Mouse (Mus musculus) liver, adult 10 weeks (tissue): ENCODE data around the gene Ccdc154. TPM values are rescaled to one million over a fixed set of nuclear protein-coding genes. Genes with fewer than 3 reads are reported as not detected.

Experiments used
- polyA plus RNA-seq: library from polyadenylated mRNA; stranded (reverse); fragments of 350-450 nt; fragmentation: Illumina TruSeq; extraction: RNeasy Lipid Tissue Mini Kit (QIAGEN cat#74804); gene quantifications from one replicate; pipeline ENCODE4 v1.2.3, GENCODE M21; 2014; ENCODE audit warnings: low read depth, low replicate concordance

The Ccdc154 gene
- polyA plus RNA-seq: not detected

GRCm38 (mm10) chr17:25162161-25162560 is at the start of gene Ccdc154:
Ccdc154 (plus strand) TSS chr17:25162461.

GRCm38 (mm10) chr17:25115664-25116432 is 46.4 kb upstream of the Ccdc154 start, which contains the start of gene Telo2:
Telo2 (minus strand) TSS chr17:25115967.

GRCm38 (mm10) chr17:25120406-25120805 is 41.9 kb upstream of the Ccdc154 start, which contains the start of gene Ptx4:
Ptx4 (plus strand) TSS chr17:25120760.

DNA sequence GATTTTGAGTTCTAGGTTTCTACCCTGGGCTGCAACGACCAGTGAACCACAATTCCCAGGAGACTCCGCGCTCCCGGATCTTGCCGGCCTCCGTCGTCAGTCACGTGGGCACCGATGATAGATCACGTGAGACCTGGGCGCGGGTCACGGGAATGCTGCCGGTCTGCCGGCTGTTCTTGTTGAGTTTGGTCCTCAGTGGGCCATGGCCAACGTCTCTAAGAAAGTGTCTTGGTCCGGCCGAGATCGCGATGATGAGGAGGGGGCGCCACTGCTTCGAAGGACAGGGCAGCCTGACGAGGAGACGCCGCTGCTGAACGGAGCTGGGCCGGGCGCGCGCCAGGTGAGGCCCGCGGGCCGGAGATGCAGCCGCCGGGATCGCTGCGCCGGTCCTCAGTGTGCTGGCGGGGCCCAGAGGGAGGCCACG is 29.0 kb upstream of the Ccdc154 start, which contains the start of gene Clcn7:
Gene Clcn7 (plus strand): TSS at position 117 of the 424 bp plus-strand sequence.

GRCm38 (mm10) chr17:25175411-25175810 is 13.2 kb downstream of the Ccdc154 start, which contains the start of gene Gm38655:
Gm38655 (minus strand) TSS chr17:25175471.

GRCm38 (mm10) chr17:25184129-25184691 is 21.9 kb downstream of the Ccdc154 start, which contains the start of gene BC003965:
BC003965 (plus strand) TSS chr17:25184554.

DNA sequence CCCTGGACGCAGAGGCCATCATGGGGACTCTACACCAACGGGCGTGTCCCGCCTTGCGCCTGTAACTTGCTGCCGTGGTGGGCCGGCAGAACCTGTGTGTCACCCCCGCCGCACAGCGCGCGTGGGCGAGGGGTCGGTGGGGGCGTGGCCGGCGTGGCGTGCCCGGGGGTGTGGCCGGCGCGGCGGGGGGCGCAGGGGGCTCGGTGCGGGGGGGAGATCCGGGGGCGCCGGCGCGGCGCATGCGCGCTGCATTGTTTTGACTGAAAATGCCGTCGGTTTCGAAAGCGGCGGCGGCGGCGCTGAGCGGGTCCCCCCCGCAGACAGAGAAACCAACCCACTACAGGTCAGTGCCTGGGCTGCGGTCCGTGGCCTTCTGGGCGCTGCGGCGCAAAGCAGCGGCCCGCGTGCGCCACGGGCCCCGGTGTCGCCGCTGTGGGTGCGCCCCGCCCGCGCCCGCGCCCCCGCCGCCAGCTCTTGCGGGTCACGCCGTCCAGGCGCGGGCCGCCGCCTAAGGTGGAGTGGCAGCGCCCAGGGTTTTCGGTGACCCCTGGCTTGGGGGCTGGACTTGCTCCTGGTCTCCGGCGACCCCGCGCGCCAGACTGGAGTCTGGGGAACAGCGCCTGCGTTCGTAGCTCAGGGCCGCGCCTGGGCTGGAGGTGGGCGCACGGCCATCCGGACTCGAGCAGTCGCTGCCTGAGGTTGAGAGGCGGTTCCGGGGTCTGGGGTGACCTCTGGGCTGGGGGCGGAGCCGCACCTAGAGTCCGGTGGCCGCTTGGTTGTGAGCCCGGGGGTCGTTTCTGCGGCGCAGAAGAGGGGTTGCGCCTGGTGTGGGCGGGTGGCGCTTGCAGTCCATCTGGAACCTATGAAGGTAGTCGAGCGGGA is 26.1 kb downstream of the Ccdc154 start, which contains the start of gene Unkl:
Gene Unkl (plus strand): TSS at position 248 of the 882 bp plus-strand sequence.

Other genes with a start within 250 kb of the Ccdc154 start
- gene Mapk8ip3, start 225.5 kb upstream of the Ccdc154 start, polyA plus RNA-seq: 2.4 TPM
- gene Jpt2, start 201.8 kb upstream of the Ccdc154 start, polyA plus RNA-seq: 34.7 TPM
- 3.8 TPM for gene Cramp1l, start 146.7 kb upstream of the Ccdc154 start, polyA plus RNA-seq
- gene Ift140, start 146.4 kb upstream of the Ccdc154 start, polyA plus RNA-seq: 1.5 TPM
- 4.9 TPM for gene Tmem204, start 78.9 kb upstream of the Ccdc154 start, polyA plus RNA-seq
- 0.85 TPM for gene Telo2, start 46.5 kb upstream of the Ccdc154 start, polyA plus RNA-seq
- not detected for gene Ptx4, start 41.7 kb upstream of the Ccdc154 start, polyA plus RNA-seq
- 4.5 TPM for gene Clcn7, start 29.1 kb upstream of the Ccdc154 start, polyA plus RNA-seq
- not detected for gene Gm38655, start 13.0 kb downstream of the Ccdc154 start, polyA plus RNA-seq
- 10.1 TPM for gene BC003965, start 22.1 kb downstream of the Ccdc154 start, polyA plus RNA-seq
- gene Unkl, start 25.9 kb downstream of the Ccdc154 start, polyA plus RNA-seq: 14.5 TPM
- gene Gnptg, start 77.7 kb downstream of the Ccdc154 start, polyA plus RNA-seq: 11.4 TPM
- gene Tsr3, start 77.7 kb downstream of the Ccdc154 start, polyA plus RNA-seq: 5.3 TPM
- gene Baiap3, start 93.9 kb downstream of the Ccdc154 start, polyA plus RNA-seq: not detected
- gene Ube2i, start 112.2 kb downstream of the Ccdc154 start, polyA plus RNA-seq: 89.5 TPM
- gene Prss34, start 135.9 kb downstream of the Ccdc154 start, polyA plus RNA-seq: not detected
- not detected for gene Prss28, start 146.2 kb downstream of the Ccdc154 start, polyA plus RNA-seq
- gene Prss29, start 156.2 kb downstream of the Ccdc154 start, polyA plus RNA-seq: not detected
- gene Tpsab1, start 183.1 kb downstream of the Ccdc154 start, polyA plus RNA-seq: not detected
- not detected for gene Tpsb2, start 203.8 kb downstream of the Ccdc154 start, polyA plus RNA-seq
- gene Tpsg1, start 206.8 kb downstream of the Ccdc154 start, polyA plus RNA-seq: not detected